Mouse (Mus musculus) megakaryocyte, embryonic 14.5 days (primary cell): ENCODE results near the gene Zbtb16. TPM values are rescaled to one million over a fixed set of nuclear protein-coding genes. Genes with fewer than 3 reads are reported as not detected.

Source experiments
- H3K27me3 ChIP-seq: replicated peaks from 2 replicates; pipeline ENCODE3; 2012; ENCODE audit warnings: inconsistent platforms
- H3K36me3 ChIP-seq: replicated peaks from 2 replicates; pipeline ENCODE3; 2012; ENCODE audit warnings: low read length, inconsistent platforms, mixed read lengths
- H3K4me1 ChIP-seq: 2 replicates; pipeline ENCODE4 v1.6.1; 2012; ENCODE audit warnings: inconsistent platforms
- H3K4me3 ChIP-seq: replicated peaks from 2 replicates; pipeline ENCODE3; 2012; ENCODE audit warnings: moderate library complexity, mild to moderate bottlenecking, inconsistent platforms
- H3K9me3 ChIP-seq: 2 replicates; pipeline ENCODE4 v1.6.1; 2012; ENCODE audit warnings: inconsistent platforms
- FLI1 ChIP-seq: IDR thresholded peaks from 2 replicates; pipeline ENCODE4 v1.6.1; 2012; ENCODE audit warnings: low read length, inconsistent platforms, mixed read lengths
- GATA1 ChIP-seq: IDR thresholded peaks from 3 replicates; pipeline ENCODE4 v1.6.1; 2012; ENCODE audit warnings: mixed read lengths, low read length, inconsistent platforms, borderline replicate concordance
- polyA plus RNA-seq: library from polyadenylated mRNA; stranded (reverse); fragments of >175 nt; gene quantifications from 2 replicates; pipeline ENCODE4 v1.2.3, GENCODE M21; 2012; ENCODE audit warnings: low replicate concordance; ENCODE audit not compliant: insufficient read depth

Zbtb16 gene
- polyA plus RNA-seq, 1 experiment, result 1.8 TPM

DNA sequence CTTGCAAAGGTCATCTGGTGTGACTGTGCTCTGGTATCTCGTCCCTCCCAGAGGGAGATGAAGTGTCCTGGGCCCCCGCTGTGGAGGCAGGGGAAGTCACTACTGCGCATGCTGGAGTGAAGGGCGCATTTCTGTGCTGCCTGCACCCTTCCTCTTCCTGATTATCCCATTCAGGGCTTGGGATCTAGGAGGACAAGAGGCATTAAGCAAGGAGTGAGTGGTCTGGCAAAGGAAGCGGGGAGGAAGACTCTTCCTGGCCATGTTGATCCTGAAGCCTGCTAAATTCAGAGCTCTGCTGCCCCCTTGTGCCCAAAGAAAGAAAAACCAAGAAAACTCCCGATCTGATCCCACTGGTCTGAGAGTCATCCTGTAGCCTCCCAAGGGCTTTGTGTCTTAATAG is 217.4 kb downstream of the Zbtb16 start:
- H3K4me1 ChIP-seq, result peaks cover 7% of the 10 kb centered on the region
- peak overlapping the region; percentile 69 for H3K4me3 ChIP-seq
- H3K27me3 ChIP-seq, result peaks cover 22% of the 10 kb centered on the region
- TF ChIP-seq FLI1 (no peak), GATA1 (no peak)
- no peaks in the 10 kb centered on the region for H3K36me3 ChIP-seq
- H3K9me3 ChIP-seq, result peaks cover 7% of the 10 kb centered on the region

DNA sequence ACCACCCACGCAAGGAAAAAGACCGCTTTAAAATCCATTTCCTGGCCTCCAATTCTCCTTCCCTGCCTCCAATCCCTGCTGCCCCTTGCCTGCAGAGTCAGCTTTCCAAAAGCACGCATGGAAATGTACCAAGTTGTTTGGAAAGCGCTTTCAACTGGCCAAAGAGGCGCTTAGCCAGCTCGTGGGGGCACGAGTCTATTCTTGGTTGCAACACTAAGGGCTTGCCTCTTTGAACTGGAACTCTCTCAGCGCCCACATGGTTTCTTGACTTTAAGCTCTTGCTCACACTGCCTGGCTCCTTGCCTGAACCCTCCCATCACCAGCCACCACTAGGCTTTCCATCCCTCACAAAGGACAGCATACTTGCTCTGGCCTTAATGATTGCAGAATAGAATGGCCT is 217.9 kb downstream of the Zbtb16 start:
- peaks cover 7% of the 10 kb centered on the region for H3K9me3 ChIP-seq
- H3K4me1 ChIP-seq, result peaks cover 7% of the 10 kb centered on the region
- H3K36me3 ChIP-seq, result no peaks in the 10 kb centered on the region
- no peak overlapping the region for H3K4me3 ChIP-seq
- TF ChIP-seq GATA1, result no peak
- TF ChIP-seq FLI1, result no peak
- H3K27me3 ChIP-seq, result peaks cover 22% of the 10 kb centered on the region

DNA sequence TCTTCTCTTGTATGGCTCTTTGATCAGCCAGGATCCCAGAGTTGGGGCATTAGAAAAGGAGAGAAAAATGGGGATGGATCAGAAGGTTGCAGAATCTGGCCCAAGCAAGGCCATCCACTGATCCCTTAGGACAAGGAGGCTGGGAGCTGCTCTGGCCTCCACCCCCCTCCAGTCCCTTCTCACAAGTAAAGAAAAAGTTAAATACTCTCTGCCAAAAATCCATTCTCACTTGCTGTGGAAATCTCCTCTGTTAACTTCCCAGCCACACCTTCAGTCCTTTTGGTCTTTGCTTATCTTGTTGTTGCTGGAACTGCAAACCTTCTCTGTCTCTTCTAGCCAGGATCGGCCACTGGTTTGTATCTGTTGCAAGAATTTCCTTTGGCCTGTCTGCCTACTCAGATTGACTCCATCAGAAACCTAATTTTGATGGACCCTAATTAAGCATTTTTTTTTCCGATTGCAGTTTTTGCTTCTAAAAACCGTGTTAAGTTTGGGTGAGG is 218.5 kb downstream of the Zbtb16 start:
- peaks cover 20% of the 10 kb centered on the region for H3K27me3 ChIP-seq
- TF ChIP-seq FLI1 (no peak), GATA1 (no peak)
- H3K36me3 ChIP-seq, result no peaks in the 10 kb centered on the region
- H3K4me1 ChIP-seq, result peaks cover 7% of the 10 kb centered on the region
- peaks cover 2% of the 10 kb centered on the region for H3K9me3 ChIP-seq
- H3K4me3 ChIP-seq, result no peak overlapping the region

DNA sequence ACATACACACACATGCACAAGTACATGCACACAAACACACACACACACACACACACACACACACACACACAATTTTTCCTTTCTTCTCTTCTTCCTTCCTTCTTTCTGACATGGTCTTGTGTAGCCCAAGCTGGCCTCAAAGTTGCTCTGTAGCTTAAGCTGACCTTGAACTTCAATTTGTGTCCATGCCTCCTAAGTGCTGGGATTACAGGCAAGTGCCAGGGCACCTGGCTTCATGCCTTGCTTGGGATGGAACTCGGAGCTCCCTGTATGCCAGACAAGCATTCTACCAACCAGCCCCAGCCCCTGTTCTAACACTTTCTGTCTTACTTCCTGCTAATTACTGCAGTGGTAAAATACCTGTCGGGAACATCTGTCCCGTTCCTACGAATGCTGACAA is 222.8 kb downstream of the Zbtb16 start:
- Histone ChIP-seq H3K9me3 (no peaks in the 10 kb centered on the region), H3K4me1 (peaks cover 5% of the 10 kb centered on the region; the same call in 1 of the 2 replicates), H3K36me3 (no peaks in the 10 kb centered on the region), H3K27me3 (peaks cover 13% of the 10 kb centered on the region), H3K4me3 (no peak overlapping the region)
- TF ChIP-seq GATA1 (no peak), FLI1 (no peak)

DNA sequence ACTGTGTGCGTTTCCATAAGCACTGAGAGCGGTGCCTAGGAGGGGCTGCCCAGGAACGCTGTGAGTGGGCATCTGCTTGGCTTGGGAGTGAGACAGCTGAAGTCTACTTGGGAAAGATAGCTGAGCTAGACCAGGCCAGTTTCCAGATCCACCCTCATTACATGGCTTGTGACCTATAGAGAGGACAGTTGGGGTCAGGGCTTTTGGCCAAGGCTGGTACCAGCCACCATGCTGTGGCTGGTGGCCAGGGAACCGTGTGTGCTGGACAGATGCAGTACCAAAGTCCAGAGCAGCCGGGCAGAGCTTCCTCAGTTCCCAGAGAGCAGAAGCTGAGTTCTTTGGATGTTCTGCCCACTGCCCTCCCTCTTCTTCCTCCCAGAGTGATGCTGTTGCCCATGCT is 223.5 kb downstream of the Zbtb16 start:
- no peaks in the 10 kb centered on the region for H3K36me3 ChIP-seq
- 0 out of 2 replicates have a peak, but pooled peaks cover 5% of the 10 kb centered on the region for H3K4me1 ChIP-seq
- TF ChIP-seq FLI1 (no peak), GATA1 (no peak)
- H3K4me3 ChIP-seq, result no peak overlapping the region
- H3K9me3 ChIP-seq, result no peaks in the 10 kb centered on the region
- peaks cover 10% of the 10 kb centered on the region for H3K27me3 ChIP-seq

DNA sequence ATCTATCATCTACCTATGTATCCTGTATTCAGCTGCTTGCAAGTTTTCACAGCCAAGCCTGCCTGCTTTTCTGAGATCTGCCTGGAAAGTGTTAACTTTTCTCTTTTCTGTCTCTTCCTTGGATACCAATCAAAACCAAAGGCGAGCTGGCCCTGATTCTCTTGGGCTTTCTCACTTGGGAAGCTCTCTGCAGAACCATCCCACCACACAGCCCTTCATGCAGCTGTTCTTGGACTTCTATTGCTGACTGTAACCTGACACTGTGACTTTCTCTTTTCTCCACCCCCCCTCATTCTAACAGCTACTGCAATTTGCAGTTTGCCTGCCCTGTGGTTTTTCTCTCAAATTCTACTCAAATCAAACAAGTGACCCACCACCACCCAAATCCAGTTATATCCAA is 225.0 kb downstream of the Zbtb16 start:
- 0 out of 2 replicates have a peak, but pooled peaks cover 5% of the 10 kb centered on the region for H3K4me1 ChIP-seq
- H3K4me3 ChIP-seq, result no peak overlapping the region
- no peaks in the 10 kb centered on the region for H3K36me3 ChIP-seq
- H3K27me3 ChIP-seq, result peaks cover 5% of the 10 kb centered on the region
- no peak for TF ChIP-seq GATA1
- no peak for TF ChIP-seq FLI1
- H3K9me3 ChIP-seq, result no peaks in the 10 kb centered on the region

DNA sequence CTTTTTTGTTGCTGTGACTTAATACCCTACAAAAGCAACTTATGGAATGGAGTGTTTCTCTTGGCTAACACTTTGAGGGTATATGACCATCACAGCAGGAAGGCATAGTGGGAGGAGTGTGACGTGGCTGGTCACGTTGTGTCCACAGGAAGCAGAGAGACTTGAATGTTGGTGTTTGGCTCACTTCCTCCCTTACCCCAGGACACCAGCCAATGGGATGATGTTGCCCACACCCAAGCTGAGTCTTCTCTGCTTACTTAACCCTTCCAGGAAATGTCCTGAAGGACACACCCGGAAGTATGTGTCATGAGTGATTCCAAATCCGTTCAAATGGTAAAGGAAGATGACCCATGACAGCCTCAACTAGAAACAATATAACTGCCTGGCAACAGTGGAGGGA is 226.3 kb downstream of the Zbtb16 start:
- Histone ChIP-seq H3K27me3 (peaks cover 9% of the 10 kb centered on the region), H3K4me3 (no peak overlapping the region), H3K36me3 (no peaks in the 10 kb centered on the region), H3K9me3 (no peaks in the 10 kb centered on the region), H3K4me1 (0 out of 2 replicates have a peak, but pooled peaks cover 8% of the 10 kb centered on the region)
- no peak for TF ChIP-seq GATA1
- no peak for TF ChIP-seq FLI1

DNA sequence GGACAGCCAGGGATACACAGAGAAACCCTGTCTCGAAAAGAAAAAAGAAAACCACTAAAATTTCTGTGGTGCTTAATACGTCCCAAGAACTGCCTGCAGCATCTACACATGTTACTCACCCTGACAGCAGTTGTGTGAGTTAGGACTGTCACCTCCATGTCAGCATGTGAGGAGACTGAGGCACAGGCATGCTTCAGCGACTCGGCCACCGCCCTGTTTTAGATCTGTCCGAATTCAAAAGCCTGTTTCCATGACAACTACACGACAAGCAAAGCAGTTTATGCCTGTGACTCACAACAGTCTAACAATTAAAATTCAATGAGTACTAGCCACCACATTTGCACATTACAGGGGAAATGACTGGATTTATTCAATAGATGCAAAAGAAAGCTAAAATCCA is 228.6 kb downstream of the Zbtb16 start:
- Histone ChIP-seq H3K9me3 (no peaks in the 10 kb centered on the region), H3K4me1 (0 out of 2 replicates have a peak, but pooled peaks cover 8% of the 10 kb centered on the region), H3K4me3 (no peak overlapping the region), H3K36me3 (no peaks in the 10 kb centered on the region), H3K27me3 (peaks cover 8% of the 10 kb centered on the region)
- TF ChIP-seq FLI1 (no peak), GATA1 (no peak)

DNA sequence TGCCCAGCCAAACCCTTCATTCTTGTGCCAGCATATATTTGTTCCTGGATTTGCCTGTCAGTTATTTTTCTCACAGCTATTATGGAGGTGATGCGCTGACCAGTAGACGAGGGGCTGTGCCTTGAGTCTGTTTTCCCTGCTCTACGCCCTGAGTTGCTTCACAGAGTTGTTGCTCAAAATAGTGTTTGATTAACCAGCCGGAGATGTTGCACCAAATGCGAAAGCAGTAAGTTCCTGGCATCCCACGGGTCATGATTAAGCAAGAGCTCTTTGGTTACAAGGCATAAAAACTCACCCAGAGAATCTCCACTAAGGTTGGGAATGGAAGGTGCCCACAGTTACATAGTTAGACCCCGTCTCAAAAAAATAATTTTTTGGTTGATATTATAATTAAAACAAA is 229.9 kb downstream of the Zbtb16 start:
- H3K4me1 ChIP-seq, result 0 out of 2 replicates have a peak, but pooled peaks cover 8% of the 10 kb centered on the region
- TF ChIP-seq GATA1, result no peak
- TF ChIP-seq FLI1, result no peak
- H3K36me3 ChIP-seq, result no peaks in the 10 kb centered on the region
- no peaks in the 10 kb centered on the region for H3K9me3 ChIP-seq
- H3K27me3 ChIP-seq, result peaks cover 7% of the 10 kb centered on the region
- no peak overlapping the region for H3K4me3 ChIP-seq

DNA sequence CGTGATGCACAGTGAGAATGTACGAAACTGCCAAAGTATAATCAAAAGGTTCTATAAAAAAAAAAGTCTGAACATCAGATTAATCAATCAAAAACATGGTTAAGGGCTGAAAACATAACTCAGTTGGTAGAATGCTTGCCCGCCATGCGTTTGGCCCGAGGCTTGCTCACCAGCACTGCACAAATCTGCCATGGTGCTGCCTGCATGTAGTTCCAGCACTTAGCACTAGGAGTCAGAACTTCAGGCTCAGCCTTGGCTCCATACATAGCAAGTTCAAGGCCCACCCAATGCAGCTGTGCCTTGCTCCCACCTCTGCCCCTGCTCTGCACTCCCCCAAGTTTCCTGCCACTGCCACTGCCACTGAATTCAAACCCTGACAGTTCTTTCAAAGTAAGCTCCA is 230.3 kb downstream of the Zbtb16 start:
- TF ChIP-seq FLI1, result no peak
- TF ChIP-seq GATA1, result no peak
- Histone ChIP-seq H3K4me3 (no peak overlapping the region), H3K9me3 (no peaks in the 10 kb centered on the region), H3K36me3 (no peaks in the 10 kb centered on the region), H3K27me3 (peaks cover 9% of the 10 kb centered on the region), H3K4me1 (0 out of 2 replicates have a peak, but pooled peaks cover 8% of the 10 kb centered on the region)
